Mouse (Mus musculus): ENCODE measurements around the gene Rhof. TPM values are rescaled to one million over a fixed set of nuclear protein-coding genes. Genes with fewer than 3 reads are reported as not detected.

Gene Rhof
- polyA plus RNA-seq, 1 experiment from 2014 or later = 6.8 TPM

GRCm38 (mm10) chr5:123133784-123134143 is 1.3 kb upstream of the Rhof start:
- ATAC-seq (0 out of 2 replicates have a peak, but pooled peaks have one; percentile 2), DNase-seq (ENCODE audit: low spot score) (peak; percentile 64)
- 9% methylated on average over 7 of the region's 7 CpGs for WGBS
- H3K9me3 ChIP-seq (replicated peaks; ENCODE audit: control insufficient read depth, low read length) = no peaks in the 10 kb centered on the region
- H3K9ac ChIP-seq (ENCODE audit: low read length) = peak overlapping the region; percentile 100; the same call in 1 of the 2 replicates
- no peaks in the 10 kb centered on the region for H3K27me3 ChIP-seq (replicated peaks; ENCODE audit: control insufficient read depth, insufficient read depth, low read length)
- peak overlapping the region; percentile 90 for H3K4me2 ChIP-seq (ENCODE audit: low read length)
- peak overlapping the region; percentile 100 for H3K27ac ChIP-seq (ENCODE audit: low read depth, low read length)
- peaks cover 68% of the 10 kb centered on the region for H3K36me3 ChIP-seq (ENCODE audit: control insufficient read depth, insufficient read depth, low read length)
- H3K4me1 ChIP-seq (ENCODE audit: control insufficient read depth, insufficient read depth, low read length) = peaks cover 52% of the 10 kb centered on the region
- peak overlapping the region; percentile 5 for H3K4me3 ChIP-seq (ENCODE audit: low read depth, low read length)

DNA sequence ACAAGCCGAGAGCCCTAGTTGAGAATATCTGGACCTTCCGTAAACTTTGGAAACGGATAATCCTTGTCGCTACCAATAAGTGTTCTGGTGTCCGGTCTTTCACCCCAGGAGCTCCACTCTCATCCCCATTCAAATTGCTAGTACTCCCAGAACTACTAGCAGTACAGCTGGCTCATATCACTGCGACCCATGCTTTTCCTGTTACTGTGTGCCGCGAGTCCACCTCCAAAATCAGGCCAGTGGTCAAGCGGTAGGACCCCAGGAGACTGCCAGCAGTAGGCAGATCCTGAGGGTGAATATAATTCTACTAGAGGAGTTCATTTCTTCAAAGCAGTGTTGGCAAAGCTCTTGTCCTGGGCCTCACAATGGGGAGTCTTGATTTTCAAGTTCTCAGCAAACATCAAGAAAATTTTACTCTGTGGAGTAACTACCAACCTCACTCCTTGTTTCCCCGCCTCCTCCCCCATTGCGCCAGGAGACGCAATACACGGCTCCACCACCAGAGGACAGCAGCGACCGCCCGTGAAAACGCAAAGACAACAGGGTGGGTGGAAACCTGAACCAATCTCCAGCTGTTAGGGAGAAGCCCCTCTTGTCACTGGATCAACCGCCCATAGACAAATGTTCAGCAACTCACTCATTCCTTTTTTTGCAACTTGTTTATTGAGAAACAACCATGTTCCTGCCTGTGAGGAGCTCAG is 741 bp upstream of the Rhof start:
- DNase-seq (ENCODE audit: low spot score) (peak; percentile 84), ATAC-seq (no peak)
- peaks cover 52% of the 10 kb centered on the region for H3K4me1 ChIP-seq (ENCODE audit: control insufficient read depth, insufficient read depth, low read length)
- peaks cover 73% of the 10 kb centered on the region for H3K36me3 ChIP-seq (ENCODE audit: control insufficient read depth, insufficient read depth, low read length)
- H3K4me2 ChIP-seq (ENCODE audit: low read length) = peak overlapping the region; percentile 90
- 23% methylated on average over 18 of the region's 18 CpGs for WGBS
- H3K27me3 ChIP-seq (replicated peaks; ENCODE audit: control insufficient read depth, insufficient read depth, low read length) = no peaks in the 10 kb centered on the region
- H3K4me3 ChIP-seq (ENCODE audit: low read depth, low read length) = peak overlapping the region; percentile 5
- H3K9ac ChIP-seq (ENCODE audit: low read length) = no peak overlapping the region
- no peaks in the 10 kb centered on the region for H3K9me3 ChIP-seq (replicated peaks; ENCODE audit: control insufficient read depth, low read length)
- H3K27ac ChIP-seq (ENCODE audit: low read depth, low read length) = peak overlapping the region; percentile 100

DNA sequence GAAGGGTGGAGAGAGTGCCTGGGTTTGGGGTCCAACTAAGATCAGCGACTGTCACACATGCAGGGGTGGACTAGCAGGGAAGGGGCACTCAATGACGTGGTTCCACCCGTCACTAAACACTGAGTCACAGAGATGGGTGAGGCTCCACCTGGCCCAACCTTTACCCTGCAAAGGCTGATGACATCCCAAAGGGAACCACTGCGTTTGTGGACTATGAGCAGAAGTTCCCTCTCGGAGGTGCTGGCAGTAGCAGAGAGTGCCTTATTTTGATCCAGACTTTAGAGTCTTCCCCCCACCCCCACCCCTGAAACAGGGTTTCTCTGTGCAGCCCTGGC is 1.7 kb downstream of the Rhof start:
- H3K27ac ChIP-seq (ENCODE audit: low read depth, low read length) = no peak overlapping the region
- WGBS = 92% methylated on average over 5 of the region's 5 CpGs
- no peak overlapping the region for H3K4me3 ChIP-seq (ENCODE audit: low read depth, low read length)
- no peaks in the 10 kb centered on the region for H3K27me3 ChIP-seq (replicated peaks; ENCODE audit: control insufficient read depth, insufficient read depth, low read length)
- no peak for DNase-seq (ENCODE audit: low spot score)
- H3K9me3 ChIP-seq (replicated peaks; ENCODE audit: control insufficient read depth, low read length) = no peaks in the 10 kb centered on the region
- H3K4me2 ChIP-seq (ENCODE audit: low read length) = no peak overlapping the region
- peaks cover 78% of the 10 kb centered on the region for H3K36me3 ChIP-seq (ENCODE audit: control insufficient read depth, insufficient read depth, low read length)
- H3K9ac ChIP-seq (ENCODE audit: low read length) = no peak overlapping the region
- no peak for ATAC-seq
- peaks cover 37% of the 10 kb centered on the region for H3K4me1 ChIP-seq (ENCODE audit: control insufficient read depth, insufficient read depth, low read length)

GRCm38 (mm10) chr5:123130030-123130813 is 2.3 kb downstream of the Rhof start:
- Histone ChIP-seq H3K27ac (ENCODE audit: low read depth, low read length) (no peak overlapping the region), H3K4me3 (ENCODE audit: low read depth, low read length) (no peak overlapping the region), H3K9me3 (replicated peaks; ENCODE audit: control insufficient read depth, low read length) (no peaks in the 10 kb centered on the region), H3K36me3 (ENCODE audit: control insufficient read depth, insufficient read depth, low read length) (peaks cover 76% of the 10 kb centered on the region), H3K4me1 (ENCODE audit: control insufficient read depth, insufficient read depth, low read length) (peaks cover 32% of the 10 kb centered on the region), H3K9ac (ENCODE audit: low read length) (no peak overlapping the region), H3K4me2 (ENCODE audit: low read length) (no peak overlapping the region), H3K27me3 (replicated peaks; ENCODE audit: control insufficient read depth, insufficient read depth, low read length) (no peaks in the 10 kb centered on the region)
- DNase-seq (ENCODE audit: low spot score) (no peak), ATAC-seq (no peak)
- WGBS = 90% methylated on average over 9 of the region's 9 CpGs

GRCm38 (mm10) chr5:123129170-123129757 is 3.2 kb downstream of the Rhof start:
- ATAC-seq = no peak

GRCm38 (mm10) chr5:123128426-123129169 is 3.9 kb downstream of the Rhof start:
- Histone ChIP-seq H3K36me3 (ENCODE audit: control insufficient read depth, insufficient read depth, low read length) (peaks cover 65% of the 10 kb centered on the region), H3K4me2 (ENCODE audit: low read length) (no peak overlapping the region), H3K9me3 (replicated peaks; ENCODE audit: control insufficient read depth, low read length) (no peaks in the 10 kb centered on the region), H3K4me1 (ENCODE audit: control insufficient read depth, insufficient read depth, low read length) (peaks cover 16% of the 10 kb centered on the region), H3K4me3 (ENCODE audit: low read depth, low read length) (no peak overlapping the region), H3K27me3 (replicated peaks; ENCODE audit: control insufficient read depth, insufficient read depth, low read length) (no peaks in the 10 kb centered on the region), H3K9ac (ENCODE audit: low read length) (no peak overlapping the region), H3K27ac (ENCODE audit: low read depth, low read length) (no peak overlapping the region)
- ATAC-seq (no peak), DNase-seq (ENCODE audit: low spot score) (no peak)
- 61% methylated on average over 10 of the region's 10 CpGs for WGBS

More at GRCm38 (mm10) chr5:123129170-123129757, 3.2 kb downstream of the Rhof start:
- DNase-seq (ENCODE audit: low spot score) = no peak
- H3K9ac ChIP-seq (ENCODE audit: low read length) = no peak overlapping the region
- no peak overlapping the region for H3K4me2 ChIP-seq (ENCODE audit: low read length)
- H3K27me3 ChIP-seq (replicated peaks; ENCODE audit: control insufficient read depth, insufficient read depth, low read length) = no peaks in the 10 kb centered on the region
- H3K9me3 ChIP-seq (replicated peaks; ENCODE audit: control insufficient read depth, low read length) = no peaks in the 10 kb centered on the region
- H3K36me3 ChIP-seq (ENCODE audit: control insufficient read depth, insufficient read depth, low read length) = peaks cover 71% of the 10 kb centered on the region
- 88% methylated on average over 10 of the region's 10 CpGs for WGBS
- H3K27ac ChIP-seq (ENCODE audit: low read depth, low read length) = no peak overlapping the region
- no peak overlapping the region for H3K4me3 ChIP-seq (ENCODE audit: low read depth, low read length)
- H3K4me1 ChIP-seq (ENCODE audit: control insufficient read depth, insufficient read depth, low read length) = peaks cover 22% of the 10 kb centered on the region

DNA sequence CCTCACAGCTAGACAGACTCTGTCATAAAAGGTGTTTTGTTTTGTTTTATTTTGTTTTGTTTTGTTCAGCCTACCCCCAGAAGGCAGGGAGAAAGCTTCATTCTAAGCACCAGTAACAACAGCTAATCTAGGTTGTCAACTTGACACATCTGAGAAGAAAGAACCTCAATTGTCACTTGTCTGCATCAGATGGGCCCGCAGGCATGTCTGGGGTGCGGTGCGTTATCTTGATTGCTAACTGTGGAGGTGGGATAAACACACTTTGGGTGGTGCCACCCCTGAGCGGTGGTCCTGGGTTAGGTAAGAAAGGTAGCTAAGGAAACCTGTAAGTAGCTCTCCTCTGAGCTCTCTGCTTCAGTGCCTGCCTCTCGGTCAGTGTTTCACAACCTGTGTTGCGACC is 5.5 kb downstream of the Rhof start:
- Histone ChIP-seq H3K4me2 (ENCODE audit: low read length) (no peak overlapping the region), H3K36me3 (ENCODE audit: control insufficient read depth, insufficient read depth, low read length) (peaks cover 58% of the 10 kb centered on the region), H3K4me3 (ENCODE audit: low read depth, low read length) (no peak overlapping the region), H3K27ac (ENCODE audit: low read depth, low read length) (no peak overlapping the region), H3K9me3 (replicated peaks; ENCODE audit: control insufficient read depth, low read length) (no peaks in the 10 kb centered on the region), H3K27me3 (replicated peaks; ENCODE audit: control insufficient read depth, insufficient read depth, low read length) (no peaks in the 10 kb centered on the region), H3K4me1 (ENCODE audit: control insufficient read depth, insufficient read depth, low read length) (peaks cover 2% of the 10 kb centered on the region), H3K9ac (ENCODE audit: low read length) (no peak overlapping the region)
- DNase-seq (ENCODE audit: low spot score) (no peak), ATAC-seq (no peak)
- WGBS = 71% methylated on average over 6 of the region's 6 CpGs

DNA sequence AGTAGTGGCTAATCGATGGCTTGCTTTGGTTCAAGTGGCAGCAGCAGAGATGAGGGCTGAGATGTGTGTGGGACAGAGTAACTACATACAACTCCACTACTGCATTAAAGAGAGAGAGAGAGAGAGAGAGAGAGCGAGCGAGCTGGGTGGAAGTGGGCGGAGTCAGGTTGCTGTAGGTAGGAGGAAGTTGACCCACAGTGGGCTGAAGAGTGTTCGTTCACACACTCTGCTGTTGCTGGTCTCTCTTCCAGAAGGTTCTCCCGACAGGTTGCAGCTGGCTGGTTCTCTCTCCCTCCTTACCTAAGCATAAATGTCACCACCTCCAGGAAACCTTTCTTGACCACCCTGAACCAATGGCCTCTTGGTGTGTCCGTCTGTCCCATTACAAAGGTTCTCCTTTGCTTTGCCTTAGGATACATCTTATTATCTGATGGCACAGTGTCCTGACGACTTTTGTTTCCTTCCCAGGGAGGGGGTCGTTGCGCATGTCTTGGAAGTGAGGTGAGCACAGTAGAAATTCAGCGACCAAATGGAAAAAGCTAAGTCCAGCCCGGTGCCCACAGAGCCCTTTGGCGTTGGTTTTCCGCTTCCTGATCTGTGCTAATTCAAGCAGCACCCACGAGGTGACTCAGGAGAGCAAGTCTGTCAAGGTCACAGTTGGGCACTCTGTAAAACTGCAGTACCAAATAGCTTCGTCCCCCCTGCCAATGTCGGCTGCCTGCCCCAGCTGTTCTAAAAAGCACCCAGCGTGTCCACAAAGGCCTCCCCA is 6.7 kb downstream of the Rhof start:
- peaks cover 48% of the 10 kb centered on the region for H3K36me3 ChIP-seq (ENCODE audit: control insufficient read depth, insufficient read depth, low read length)
- no peak overlapping the region for H3K4me3 ChIP-seq (ENCODE audit: low read depth, low read length)
- no peak overlapping the region for H3K27ac ChIP-seq (ENCODE audit: low read depth, low read length)
- no peaks in the 10 kb centered on the region for H3K9me3 ChIP-seq (replicated peaks; ENCODE audit: control insufficient read depth, low read length)
- DNase-seq (ENCODE audit: low spot score) (no peak), ATAC-seq (no peak)
- no peak overlapping the region for H3K4me2 ChIP-seq (ENCODE audit: low read length)
- H3K27me3 ChIP-seq (replicated peaks; ENCODE audit: control insufficient read depth, insufficient read depth, low read length) = no peaks in the 10 kb centered on the region
- WGBS = 89% methylated on average over 18 of the region's 18 CpGs
- H3K9ac ChIP-seq (ENCODE audit: low read length) = no peak overlapping the region
- H3K4me1 ChIP-seq (ENCODE audit: control insufficient read depth, insufficient read depth, low read length) = no peaks in the 10 kb centered on the region
